Mouse (Mus musculus) CH12.LX (cell line): ENCODE results near the gene Golgb1. TPM values are rescaled to one million over a fixed set of nuclear protein-coding genes. Genes with fewer than 3 reads are reported as not detected.

Experiments used
- DNase-seq: peaks from one replicate; pipeline ENCODE4 v3.0.0-alpha.2; 2013; ENCODE audit errors: extremely low read depth
- H3K27ac ChIP-seq: 2 replicates; pipeline ENCODE4 v1.5.1; 2012; ENCODE audit warnings: low read depth, mild to moderate bottlenecking, control low read depth, moderate library complexity; ENCODE audit not compliant: insufficient read depth
- H3K27me3 ChIP-seq: replicated peaks from 2 replicates; pipeline ENCODE3; 2012; ENCODE audit warnings: inconsistent platforms
- H3K36me3 ChIP-seq, 2 experiments: replicated peaks in 1 of 2; 2 replicates each; pipeline versions ENCODE3 to v1.6.1; 2012; ENCODE audit warnings: inconsistent platforms in 1 of 2, low read length in 1 of 2, mild to moderate bottlenecking in 1 of 2, mixed read lengths in 1 of 2, moderate library complexity in 1 of 2; ENCODE audit not compliant: control insufficient read depth in 1 of 2, insufficient read depth in 1 of 2
- H3K4me1 ChIP-seq, 2 experiments: 2 replicates each; pipeline ENCODE4 v1.6.1; 2012; ENCODE audit warnings: inconsistent platforms in 1 of 2, moderate library complexity in 1 of 2; ENCODE audit not compliant: insufficient read depth in 2 of 2, control insufficient read depth in 1 of 2
- H3K4me2 ChIP-seq: 2 replicates; pipeline ENCODE4 v1.6.1; 2012; ENCODE audit warnings: low read depth, mild to moderate bottlenecking, control low read depth; ENCODE audit not compliant: poor library complexity, insufficient read depth, severe bottlenecking
- H3K4me3 ChIP-seq, 3 experiments: fragments of 150-350 bp in 1 of 3; sonication (generic) in 1 of 3; replicated peaks in 1 of 3; 2 replicates each; pipeline versions ENCODE3 to v1.5.1; 2011 to 2012; ENCODE audit warnings: low read depth in 2 of 3, low read length in 2 of 3, mild to moderate bottlenecking in 2 of 3, moderate library complexity in 2 of 3, control low read depth in 1 of 3, improper control_type of control experiment in 1 of 3, inconsistent platforms in 1 of 3, mixed read lengths in 1 of 3; ENCODE audit not compliant: poor library complexity in 1 of 3
- H3K79me2 ChIP-seq: replicated peaks from 2 replicates; pipeline ENCODE4 v1.6.1; 2012; ENCODE audit warnings: mild to moderate bottlenecking, moderate library complexity; ENCODE audit not compliant: control insufficient read depth, poor library complexity, insufficient read depth, severe bottlenecking; ENCODE audit errors: extremely low read depth
- H3K9ac ChIP-seq: 2 replicates; pipeline ENCODE4 v1.6.1; 2012; ENCODE audit warnings: low read depth, mild to moderate bottlenecking, control low read depth, moderate library complexity; ENCODE audit not compliant: insufficient read depth
- H3K9me3 ChIP-seq: replicated peaks from 2 replicates; pipeline ENCODE3; 2012; ENCODE audit warnings: low read length, inconsistent platforms, mixed read lengths
- BHLHE40 ChIP-seq: IDR thresholded peaks from 2 replicates; pipeline ENCODE4 v1.6.1; 2011; ENCODE audit warnings: mild to moderate bottlenecking, low read depth, low read length, improper control_type of control experiment
- CHD1 ChIP-seq: IDR thresholded peaks from 2 replicates; pipeline ENCODE4 v1.6.1; 2012; ENCODE audit warnings: low read depth, low read length, improper control_type of control experiment, inconsistent platforms
- CHD2 ChIP-seq: IDR thresholded peaks from 2 replicates; pipeline ENCODE4 v1.6.1; 2011; ENCODE audit warnings: low read length, improper control_type of control experiment
- CTCF ChIP-seq, 2 experiments: IDR thresholded peaks in 1 of 2; conservative IDR thresholded peaks in 1 of 2; 2 replicates each; pipeline ENCODE4 v1.5.1; 2011 to 2012; ENCODE audit warnings: low read depth in 2 of 2, low read length in 2 of 2, improper control_type of control experiment in 1 of 2, inconsistent platforms in 1 of 2, mild to moderate bottlenecking in 1 of 2, moderate library complexity in 1 of 2
- E2F4 ChIP-seq: IDR thresholded peaks from 2 replicates; pipeline ENCODE4 v1.6.1; 2011; ENCODE audit warnings: low read depth, low read length, improper control_type of control experiment; ENCODE audit not compliant: insufficient replicate concordance
- EP300 ChIP-seq: IDR thresholded peaks from 2 replicates; pipeline ENCODE4 v1.6.1; 2011; ENCODE audit warnings: low read length, improper control_type of control experiment
- ETS1 ChIP-seq: conservative IDR thresholded peaks from 2 replicates; pipeline ENCODE4 v1.6.1; 2012; ENCODE audit warnings: low read depth, mild to moderate bottlenecking, inconsistent platforms, low read length, improper control_type of control experiment, moderate library complexity
- GABPA ChIP-seq: IDR thresholded peaks from 2 replicates; pipeline ENCODE4 v1.6.1; 2012; ENCODE audit warnings: low read depth, low read length, improper control_type of control experiment, inconsistent platforms; ENCODE audit not compliant: insufficient replicate concordance
- JUN ChIP-seq: IDR thresholded peaks from 2 replicates; pipeline ENCODE4 v1.6.1; 2011; ENCODE audit warnings: low read depth, mild to moderate bottlenecking, low read length, improper control_type of control experiment, moderate library complexity; ENCODE audit not compliant: insufficient read depth
- JUND ChIP-seq: conservative IDR thresholded peaks from 2 replicates; pipeline ENCODE4 v1.6.1; 2011; ENCODE audit warnings: low read depth, low read length, improper control_type of control experiment
- MAFK ChIP-seq: IDR thresholded peaks from 2 replicates; pipeline ENCODE4 v1.6.1; 2011; ENCODE audit warnings: low read length, improper control_type of control experiment; ENCODE audit not compliant: insufficient replicate concordance
- MAX ChIP-seq: IDR thresholded peaks from 2 replicates; pipeline ENCODE4 v1.6.1; 2011; ENCODE audit warnings: low read length, improper control_type of control experiment
- MAZ ChIP-seq: IDR thresholded peaks from 2 replicates; pipeline ENCODE4 v1.6.1; 2012; ENCODE audit warnings: low read depth, mild to moderate bottlenecking, inconsistent platforms, low read length, improper control_type of control experiment, moderate library complexity
- MEF2A ChIP-seq: IDR thresholded peaks from 2 replicates; pipeline ENCODE4 v1.6.1; 2014; ENCODE audit warnings: low read depth, mild to moderate bottlenecking, inconsistent platforms, low read length, improper control_type of control experiment, borderline replicate concordance
- MXI1 ChIP-seq: IDR thresholded peaks from 2 replicates; pipeline ENCODE4 v1.6.1; 2011; ENCODE audit warnings: mild to moderate bottlenecking, low read depth, low read length, improper control_type of control experiment
- NELFE ChIP-seq: IDR thresholded peaks from 2 replicates; pipeline ENCODE4 v1.6.1; 2011; ENCODE audit warnings: low read depth, low read length, improper control_type of control experiment
- NRF1 ChIP-seq: IDR thresholded peaks from 2 replicates; pipeline ENCODE4 v1.6.1; 2014; ENCODE audit warnings: low read depth, mild to moderate bottlenecking, inconsistent platforms, low read length, improper control_type of control experiment, moderate library complexity
- POLR2A ChIP-seq: IDR thresholded peaks from 2 replicates; pipeline ENCODE4 v1.6.1; 2011; ENCODE audit warnings: low read depth, mild to moderate bottlenecking, improper control_type of control experiment, low read length
- SIN3A ChIP-seq: IDR thresholded peaks from 2 replicates; pipeline ENCODE4 v1.6.1; 2012; ENCODE audit warnings: low read length, improper control_type of control experiment, inconsistent platforms
- TBP ChIP-seq: conservative IDR thresholded peaks from 2 replicates; pipeline ENCODE4 v1.6.1; 2011; ENCODE audit warnings: low read depth, low read length, improper control_type of control experiment
- UBTF ChIP-seq: IDR thresholded peaks from 2 replicates; pipeline ENCODE4 v1.6.1; 2012; ENCODE audit warnings: low read depth, mild to moderate bottlenecking, inconsistent platforms, low read length, improper control_type of control experiment, moderate library complexity
- USF1 ChIP-seq: IDR thresholded peaks from 2 replicates; pipeline ENCODE4 v1.6.1; 2014; ENCODE audit warnings: low read depth, mild to moderate bottlenecking, inconsistent platforms, low read length, improper control_type of control experiment
- USF2 ChIP-seq: conservative IDR thresholded peaks from 2 replicates; pipeline ENCODE4 v1.6.1; 2011; ENCODE audit warnings: low read depth, low read length, improper control_type of control experiment
- ZC3H11A ChIP-seq: IDR thresholded peaks from 2 replicates; pipeline ENCODE4 v1.6.1; 2012; ENCODE audit warnings: low read depth, mild to moderate bottlenecking, inconsistent platforms, low read length, improper control_type of control experiment
- ZKSCAN1 ChIP-seq: IDR thresholded peaks from 2 replicates; pipeline ENCODE4 v1.6.1; 2012; ENCODE audit warnings: low read depth, inconsistent platforms, low read length, improper control_type of control experiment, borderline replicate concordance
- ZMIZ1 ChIP-seq: IDR thresholded peaks from 2 replicates; pipeline ENCODE4 v1.6.1; 2012; ENCODE audit warnings: low read depth, mild to moderate bottlenecking, inconsistent platforms, low read length, improper control_type of control experiment
- ZNF384 ChIP-seq: IDR thresholded peaks from 2 replicates; pipeline ENCODE4 v1.6.1; 2012; ENCODE audit warnings: low read depth, low read length, improper control_type of control experiment, inconsistent platforms
- dilution Hi-C: fragments of 300-500 bp; cut with MboI; formaldehyde crosslinking; loops from 2 replicates; pipeline ENCODE4 v1.14.3; 2020; ENCODE audit warnings: low sequenced_read_pairs; ENCODE audit not compliant: extremely low pct_unique_long_range_greater_than_20kb, extremely low pct_ligation_motif_present
- in situ Hi-C: fragments of 300-500 bp; cut with MboI; formaldehyde crosslinking; loops from 3 replicates; pipeline ENCODE4 v1.14.3; 2019; ENCODE audit warnings: low sequenced_read_pairs, low pct_ligation_motif_present, low pct_unique_long_range_greater_than_20kb, mixed read lengths
- polyA plus RNA-seq: library from polyadenylated mRNA; unstranded; fragments of >175 nt; gene quantifications from 2 replicates; pipeline ENCODE4 v1.2.1, GENCODE M21; 2012; ENCODE audit warnings: low read depth; ENCODE audit not compliant: insufficient read length
- total RNA-seq, 2 experiments: library from RNA; depleted of rRNA; stranded (reverse); fragments of 300-350 nt in 1 of 2; fragments of >200 nt in 1 of 2; gene quantifications; 2 replicates each; pipeline ENCODE4 v1.2.3; 2012 to 2014

Golgb1 gene
- total and polyA plus RNA-seq, 3 experiments, result 65.6 to 112 (median 96.8) TPM

DNA sequence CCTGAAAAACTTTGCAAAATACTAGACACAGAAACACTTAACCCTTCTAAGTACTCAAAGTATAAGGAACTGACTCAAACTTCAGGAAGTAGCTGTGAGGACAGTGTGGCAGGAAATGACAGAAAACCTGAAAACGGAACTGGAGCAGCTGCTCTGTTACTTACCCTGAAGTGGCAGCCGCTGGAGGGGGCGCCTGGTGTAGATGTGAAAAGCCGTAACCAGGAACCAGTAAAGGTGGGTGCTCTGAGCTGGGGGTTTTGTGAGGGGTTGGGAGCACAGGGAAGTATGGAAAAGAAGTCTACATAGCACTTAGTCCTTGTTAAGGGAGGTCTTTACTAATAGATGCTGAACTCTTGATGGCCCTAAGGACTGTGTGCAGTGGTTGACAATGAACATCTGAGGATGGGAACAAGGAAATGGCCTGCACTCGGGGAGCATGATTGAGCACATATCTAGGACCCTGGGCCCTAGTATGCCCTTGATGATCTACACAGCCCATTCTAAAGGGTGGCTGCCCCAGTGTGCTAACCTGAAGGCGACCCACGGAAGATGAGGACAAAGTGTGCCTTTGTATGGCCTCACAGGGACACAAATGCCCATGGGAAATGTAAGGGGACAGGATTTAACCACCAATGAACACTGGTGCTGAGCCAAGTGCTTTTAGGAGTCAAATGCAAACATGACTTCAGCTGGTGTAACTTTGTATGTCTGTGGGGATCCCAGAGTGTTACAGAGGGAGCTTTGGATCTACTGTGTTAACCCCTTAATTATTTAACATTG is 60.1 kb downstream of the Golgb1 start, which contains the start of gene Hcls1 (continued):
- TF ChIP-seq MAFK (no peak), ZMIZ1 (peak; percentile 63; the same call in 1 of the 2 replicates), SIN3A (peak; percentile 93), ETS1 (peak; percentile 89), MAZ (peak; percentile 91), GABPA (no peak), UBTF (no peak), BHLHE40 (peak; percentile 42), CTCF (conservative IDR thresholded peaks at IDR 0.05 in 1 of 2, IDR thresholded peaks at IDR 0.05 in 1 of 2; ENCODE audit: low read depth in 2 of 2, low read length in 2 of 2) (peak in 1 of 2 experiments; percentile 55; a peak in 2 of 4 replicates)

DNA sequence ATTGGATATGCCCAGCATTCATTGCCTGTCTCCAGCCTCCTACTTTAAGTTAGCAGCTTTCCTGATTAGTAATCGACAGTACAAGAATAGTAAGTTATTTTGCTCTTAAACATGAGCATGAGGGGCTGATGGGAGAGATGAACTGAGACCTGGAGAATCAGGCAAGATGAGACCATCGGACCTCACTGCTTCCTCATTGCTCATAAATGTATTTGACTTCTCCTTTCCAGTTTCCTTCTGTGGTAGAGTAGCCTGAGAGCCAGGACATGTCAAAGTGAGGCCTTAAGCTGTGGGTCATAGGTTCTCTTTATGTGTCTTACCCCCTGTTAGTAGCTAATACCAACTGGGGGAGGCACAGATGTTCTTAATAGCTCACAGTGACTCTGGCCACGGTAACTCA is 60.9 kb downstream of the Golgb1 start:
- Histone ChIP-seq H3K27me3 (no peaks in the 10 kb centered on the region), H3K4me1 (peaks cover 28 to 82% of the 10 kb centered on the region in 2 experiments), H3K4me2 (peak overlapping the region; percentile 84), H3K9ac (peak overlapping the region; percentile 94), H3K4me3 (peak overlapping the region; percentile 70 to 89 (median 87)), H3K9me3 (no peaks in the 10 kb centered on the region), H3K36me3 (peaks cover 51 to 68% of the 10 kb centered on the region in 2 experiments), H3K79me2 (peaks cover 47% of the 10 kb centered on the region), H3K27ac (peak overlapping the region; percentile 93)
- DNase-seq, result peak; percentile 70
- peak; percentile 30; the same call in 1 of the 2 replicates for TF ChIP-seq POLR2A
- TF ChIP-seq JUND, result no peak
- TF ChIP-seq MEF2A, result no peak
- 0 out of 2 replicates have a peak, but pooled peaks have one; percentile 30 for TF ChIP-seq TBP
- peak; percentile 56; the same call in 1 of the 2 replicates for TF ChIP-seq CHD1
- dilution Hi-C loops (no loop called here), in situ Hi-C loops (no loop called here)

DNA sequence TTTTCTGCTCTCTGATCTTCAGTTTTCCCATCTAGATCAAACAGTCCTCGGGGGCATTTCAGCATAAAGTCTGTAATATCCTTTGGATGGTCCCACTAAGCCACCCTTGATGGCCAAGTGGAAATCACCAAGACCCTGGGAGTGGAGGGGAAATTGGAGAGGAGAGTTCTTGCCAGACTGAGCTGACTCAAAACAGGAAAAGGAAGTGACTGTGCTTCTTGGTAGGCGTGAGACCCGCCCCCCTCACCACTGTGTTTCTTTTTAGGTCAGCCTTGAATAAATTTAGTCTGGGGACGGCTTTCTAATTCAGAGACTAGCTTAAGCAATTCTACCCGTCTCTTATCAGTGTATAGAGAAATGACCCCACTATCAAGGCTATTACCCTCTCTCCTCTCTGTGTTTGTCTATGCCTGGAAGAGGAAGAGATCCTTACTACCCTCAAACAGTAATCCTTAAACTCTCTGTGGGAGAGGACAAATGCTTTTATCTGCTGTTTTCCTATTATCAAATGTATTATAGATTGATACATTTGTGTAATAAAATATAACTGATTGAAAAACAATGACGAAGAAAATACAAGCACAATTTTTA is 66.3 kb downstream of the Golgb1 start:
- H3K27me3 ChIP-seq, result no peaks in the 10 kb centered on the region
- peaks cover 56% of the 10 kb centered on the region for H3K79me2 ChIP-seq
- dilution Hi-C loops (no loop called here), in situ Hi-C loops (no loop called here)
- H3K9ac ChIP-seq, result peak overlapping the region; percentile 49
- H3K4me2 ChIP-seq, result peak overlapping the region; percentile 79
- peak overlapping the region in 2 of 3 experiments; percentile 11 to 14 for H3K4me3 ChIP-seq
- no peaks in the 10 kb centered on the region for H3K9me3 ChIP-seq
- H3K4me1 ChIP-seq, result peaks cover 23 to 83% of the 10 kb centered on the region in 2 experiments
- peaks cover 41 to 75% of the 10 kb centered on the region in 2 experiments for H3K36me3 ChIP-seq
- H3K27ac ChIP-seq, result peak overlapping the region; percentile 64
- peak; percentile 98 for DNase-seq
- TF ChIP-seq JUN (peak; percentile 98), CHD1 (peak; percentile 84; the same call in 1 of the 2 replicates), ZKSCAN1 (no peak), MAZ (peak; percentile 87; the same call in 1 of the 2 replicates), MXI1 (peak; percentile 95), BHLHE40 (peak; percentile 87), ZNF384 (no peak), CTCF (conservative IDR thresholded peaks at IDR 0.05 in 1 of 2, IDR thresholded peaks at IDR 0.05 in 1 of 2; ENCODE audit: low read depth in 2 of 2, low read length in 2 of 2) (no peak), NELFE (peak; percentile 16; the same call in 1 of the 2 replicates), USF2 (no peak), ZC3H11A (no peak), E2F4 (no peak), MAFK (peak; percentile 77; the same call in 1 of the 2 replicates), USF1 (no peak), NRF1 (0 out of 2 replicates have a peak, but pooled peaks have one; percentile 18), MAX (0 out of 2 replicates have a peak, but pooled peaks have one; percentile 36), EP300 (peak; percentile 99), CHD2 (peak; percentile 91)
